Mouse (Mus musculus) spleen, adult 2 months (tissue): ENCODE data around the gene Asb18. TPM values are rescaled to one million over a fixed set of nuclear protein-coding genes. Genes with fewer than 3 reads are reported as not detected.

ENCODE experiments used
- DNase-seq, 2 experiments: peaks; one replicate each; pipeline versions ENCODE4 v3.0.0 to v3.0.0-alpha.2; 2012 to 2021; ENCODE audit warnings: low spot score in 2 of 2, low read depth in 1 of 2
- H3K27ac ChIP-seq: fragments of 200-500 bp; 2 replicates; pipeline ENCODE4 v1.5.1; 2012; ENCODE audit warnings: low read length, inconsistent platforms; ENCODE audit not compliant: insufficient read depth
- H3K27me3 ChIP-seq: fragments of 200-500 bp; 2 replicates; pipeline ENCODE4 v1.6.1; 2012; ENCODE audit warnings: mild to moderate bottlenecking, moderate library complexity, low read length, inconsistent platforms; ENCODE audit not compliant: control insufficient read depth, insufficient read depth
- H3K36me3 ChIP-seq: fragments of 200-500 bp; 2 replicates; pipeline ENCODE4 v1.6.1; 2012; ENCODE audit warnings: mild to moderate bottlenecking, low read length, inconsistent platforms; ENCODE audit not compliant: control insufficient read depth, insufficient read depth
- H3K4me1 ChIP-seq: fragments of 200-500 bp; 2 replicates; pipeline ENCODE4 v1.6.1; 2011; ENCODE audit warnings: inconsistent platforms; ENCODE audit not compliant: control insufficient read depth, insufficient read depth, insufficient read length
- H3K4me3 ChIP-seq: fragments of 200-500 bp; 2 replicates; pipeline ENCODE4 v1.5.1; 2011; ENCODE audit warnings: mild to moderate bottlenecking, inconsistent platforms; ENCODE audit not compliant: insufficient read depth, insufficient read length; ENCODE audit errors: extremely low read depth
- CTCF ChIP-seq: fragments of 200-500 bp; IDR thresholded peaks from 2 replicates; pipeline ENCODE4 v1.5.1; 2011; ENCODE audit warnings: mild to moderate bottlenecking, inconsistent platforms; ENCODE audit not compliant: insufficient read depth, insufficient read length, insufficient replicate concordance; ENCODE audit errors: extremely low read depth
- POLR2A ChIP-seq: fragments of 200-500 bp; IDR thresholded peaks from 2 replicates; pipeline ENCODE4 v1.6.1; 2011; ENCODE audit warnings: low read depth, low read length, inconsistent platforms
- WGBS: fragments of 180-500 bp; shearing (Covaris S2); methylation state at CpG from one replicate; pipeline ENCODE4 v1.1.7; 2018; 5-methylcytosine and 5-hydroxymethylcytosine counted together
- polyA plus RNA-seq: library from polyadenylated mRNA; depleted of rRNA; stranded (reverse); fragments of >200 nt; gene quantifications from 2 replicates; pipeline ENCODE4 v1.2.3, GENCODE M21; 2012

Asb18 gene
- polyA plus RNA-seq, 1 experiment: not detected

DNA sequence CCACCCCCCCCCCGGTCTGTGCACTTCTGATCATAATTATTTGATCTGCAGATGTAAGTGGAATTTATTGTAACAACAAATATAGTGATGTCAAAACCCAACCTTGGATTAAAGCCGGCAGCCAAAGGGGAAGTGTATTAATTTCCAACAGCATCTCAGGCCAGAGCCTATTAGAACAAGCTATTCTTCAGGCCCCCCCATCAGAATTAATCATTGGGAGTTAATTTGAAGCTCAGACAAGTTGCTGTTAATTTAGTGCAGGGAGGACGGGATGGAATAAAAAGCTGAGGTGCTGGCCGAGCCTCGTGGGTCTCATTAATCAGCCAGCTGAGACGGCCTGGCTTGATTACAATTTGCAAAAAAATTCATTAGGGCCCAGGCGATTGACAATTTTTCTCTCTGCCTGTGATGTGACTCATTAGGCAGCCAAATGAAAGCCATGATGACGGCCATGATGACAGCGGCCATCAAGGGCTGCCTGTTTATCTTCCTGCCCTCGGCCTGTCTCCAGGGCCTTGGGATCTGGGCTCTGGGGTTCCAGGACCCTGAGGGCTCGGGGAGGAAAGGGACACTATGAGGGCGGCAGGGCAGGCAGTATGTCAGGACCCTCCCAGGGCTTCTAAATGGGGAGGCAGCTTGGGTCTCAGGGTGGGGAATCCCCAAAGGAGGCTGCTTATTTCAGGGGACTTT, 88.8 kb downstream of the Asb18 start:
- no peak overlapping the region for H3K4me3 ChIP-seq
- peaks cover 6% of the 10 kb centered on the region; the same call in 1 of the 2 replicates for H3K4me1 ChIP-seq
- DNase-seq: no peak
- no peak overlapping the region for H3K27ac ChIP-seq
- peaks cover 7% of the 10 kb centered on the region for H3K27me3 ChIP-seq
- TF ChIP-seq POLR2A (no peak), CTCF (no peak)
- WGBS: 84% methylated on average over 12 of the region's 12 CpGs
- no peaks in the 10 kb centered on the region for H3K36me3 ChIP-seq

DNA sequence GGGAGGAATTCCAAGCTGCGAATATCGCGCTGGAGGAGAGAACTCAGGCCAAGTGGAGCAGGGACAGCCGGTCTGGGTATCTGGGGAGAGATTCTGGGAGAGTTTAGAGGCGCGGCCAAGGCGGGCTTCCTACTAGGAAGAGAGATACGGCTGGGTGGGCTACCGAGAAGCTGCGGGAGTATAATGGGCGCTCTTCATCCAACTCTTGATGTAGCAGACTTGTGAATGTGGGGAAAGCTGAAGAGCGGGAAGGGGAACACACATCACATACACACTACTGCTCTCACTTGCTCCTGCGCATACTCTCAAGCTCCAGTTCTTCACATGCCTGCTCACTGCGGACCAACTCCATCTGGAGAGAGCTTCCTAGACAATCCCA, 90.8 kb downstream of the Asb18 start:
- no peak overlapping the region for H3K27ac ChIP-seq
- no peaks in the 10 kb centered on the region for H3K36me3 ChIP-seq
- no peak for TF ChIP-seq POLR2A
- no peak for TF ChIP-seq CTCF
- H3K4me3 ChIP-seq: no peak overlapping the region
- 37% methylated on average over 14 of the region's 14 CpGs for WGBS
- no peaks in the 10 kb centered on the region for H3K4me1 ChIP-seq
- no peaks in the 10 kb centered on the region; the same call in 1 of the 2 replicates for H3K27me3 ChIP-seq
- DNase-seq: no peak

DNA sequence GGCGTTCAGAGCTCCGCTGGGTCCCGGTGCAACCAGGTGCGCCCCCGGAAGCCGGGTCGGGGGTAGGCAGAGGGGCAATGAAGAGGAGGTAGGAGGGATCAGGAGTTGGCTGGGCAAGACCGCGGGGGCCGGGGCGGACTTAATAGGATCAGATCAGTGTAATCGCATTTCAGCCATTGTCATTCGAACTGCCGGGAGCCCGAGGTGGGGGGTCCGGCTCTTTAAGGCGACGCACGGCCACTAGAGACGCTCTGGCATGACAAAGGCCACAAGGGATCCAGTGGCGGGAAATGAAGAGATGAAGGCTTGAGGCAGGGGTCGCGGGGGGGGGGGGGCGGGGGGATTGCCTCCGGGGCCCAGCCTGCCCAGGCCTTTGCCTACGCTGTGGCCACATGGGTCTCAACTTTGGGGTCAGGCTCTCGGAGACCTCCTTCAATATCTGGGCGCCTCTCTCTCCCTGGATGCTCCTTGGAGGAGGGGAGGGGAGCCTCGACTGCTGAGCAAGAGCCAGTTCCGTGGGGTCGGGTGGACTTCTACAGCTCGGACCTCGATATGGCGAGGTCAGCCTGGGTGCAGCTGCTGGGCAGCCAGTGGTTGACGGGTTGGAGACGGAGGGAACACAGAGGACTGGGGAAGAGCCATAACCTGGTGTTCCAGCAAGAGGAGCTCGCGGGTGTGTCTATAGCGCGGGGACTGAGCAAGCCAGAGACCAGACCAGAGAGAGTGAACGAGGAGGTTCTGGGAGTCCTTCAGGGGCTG, 91.4 kb downstream of the Asb18 start:
- Histone ChIP-seq H3K4me3 (no peak overlapping the region), H3K36me3 (no peaks in the 10 kb centered on the region), H3K27me3 (no peaks in the 10 kb centered on the region; the same call in 1 of the 2 replicates), H3K4me1 (no peaks in the 10 kb centered on the region), H3K27ac (no peak overlapping the region)
- no peak for TF ChIP-seq POLR2A
- no peak for TF ChIP-seq CTCF
- DNase-seq: no peak
- WGBS: 6% methylated on average over 40 of the region's 41 CpGs

DNA sequence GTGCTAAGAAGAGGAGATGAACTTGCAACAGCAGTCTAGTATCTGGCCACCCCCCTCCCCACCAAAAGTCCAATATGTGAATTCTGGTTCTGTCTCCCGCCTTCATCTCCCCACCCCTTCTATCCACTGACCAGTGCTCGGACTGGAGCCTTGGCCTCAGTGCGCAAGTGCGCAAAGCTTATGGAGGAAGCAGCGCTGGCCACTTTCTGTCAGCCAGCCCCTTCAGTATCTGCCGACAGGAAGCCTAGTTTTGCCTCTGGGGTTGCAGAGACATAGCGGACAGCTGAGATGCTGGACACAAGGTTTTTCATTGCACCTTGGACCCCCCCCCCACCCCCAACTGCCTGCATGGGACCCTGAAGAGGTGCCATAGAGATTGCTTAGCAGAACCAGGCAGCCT, 92.2 kb downstream of the Asb18 start:
- no peaks in the 10 kb centered on the region for H3K4me1 ChIP-seq
- no peaks in the 10 kb centered on the region for H3K36me3 ChIP-seq
- no peak overlapping the region for H3K27ac ChIP-seq
- DNase-seq: no peak
- no peaks in the 10 kb centered on the region; the same call in 1 of the 2 replicates for H3K27me3 ChIP-seq
- TF ChIP-seq CTCF (no peak), POLR2A (no peak)
- 13% methylated on average over 7 of the region's 7 CpGs for WGBS
- no peak overlapping the region for H3K4me3 ChIP-seq

DNA sequence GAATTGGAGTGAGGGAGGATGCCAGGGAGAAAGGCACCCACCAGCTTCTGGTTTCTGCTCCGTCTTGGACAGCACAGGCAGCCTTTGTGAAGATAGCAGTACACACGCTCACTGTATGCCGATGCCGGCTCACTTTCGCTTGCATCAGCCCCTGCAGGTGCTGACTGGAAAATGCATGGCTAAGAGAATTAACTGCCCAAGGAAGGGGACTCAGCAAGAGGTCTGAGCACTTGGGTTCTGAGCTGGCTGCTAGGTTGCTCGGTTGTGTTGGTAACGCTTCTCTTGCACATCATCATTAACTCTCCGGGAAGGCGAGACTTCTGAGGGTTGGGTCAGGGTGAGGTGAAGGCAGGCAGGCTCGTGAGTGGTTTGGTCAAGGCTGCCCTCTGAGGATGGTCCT, 92.7 kb downstream of the Asb18 start:
- no peak overlapping the region for H3K4me3 ChIP-seq
- no peaks in the 10 kb centered on the region; the same call in 1 of the 2 replicates for H3K27me3 ChIP-seq
- no peak for DNase-seq
- no peaks in the 10 kb centered on the region for H3K36me3 ChIP-seq
- WGBS: 11% methylated on average over 10 of the region's 10 CpGs
- TF ChIP-seq POLR2A (no peak), CTCF (no peak)
- no peaks in the 10 kb centered on the region for H3K4me1 ChIP-seq
- no peak overlapping the region for H3K27ac ChIP-seq

DNA sequence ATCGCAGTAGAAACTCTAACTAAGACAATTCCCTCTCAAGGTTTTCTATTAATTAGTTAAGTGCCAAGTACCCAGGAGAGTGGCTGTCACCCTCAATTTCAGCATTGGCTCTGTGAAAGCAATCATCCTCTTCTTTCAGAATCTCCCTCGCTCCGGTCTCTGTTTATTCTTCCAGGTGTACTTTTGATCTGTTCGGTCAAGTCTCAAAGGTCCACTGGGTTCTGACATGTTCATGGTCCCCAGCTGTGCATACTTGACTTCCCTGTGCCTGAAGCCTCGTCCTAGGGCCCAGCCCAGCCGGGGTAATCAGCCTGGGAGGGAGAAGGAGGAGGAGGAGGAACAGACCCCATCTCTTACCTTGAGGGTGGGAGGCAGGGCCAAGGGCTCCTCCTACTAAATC, 95.3 kb downstream of the Asb18 start:
- no peaks in the 10 kb centered on the region for H3K36me3 ChIP-seq
- H3K4me3 ChIP-seq: no peak overlapping the region
- H3K27ac ChIP-seq: no peak overlapping the region
- WGBS: 88% methylated on average over 6 of the region's 6 CpGs
- H3K27me3 ChIP-seq: no peaks in the 10 kb centered on the region; the same call in 1 of the 2 replicates
- no peaks in the 10 kb centered on the region for H3K4me1 ChIP-seq
- no peak for DNase-seq
- TF ChIP-seq POLR2A (no peak), CTCF (no peak)

DNA sequence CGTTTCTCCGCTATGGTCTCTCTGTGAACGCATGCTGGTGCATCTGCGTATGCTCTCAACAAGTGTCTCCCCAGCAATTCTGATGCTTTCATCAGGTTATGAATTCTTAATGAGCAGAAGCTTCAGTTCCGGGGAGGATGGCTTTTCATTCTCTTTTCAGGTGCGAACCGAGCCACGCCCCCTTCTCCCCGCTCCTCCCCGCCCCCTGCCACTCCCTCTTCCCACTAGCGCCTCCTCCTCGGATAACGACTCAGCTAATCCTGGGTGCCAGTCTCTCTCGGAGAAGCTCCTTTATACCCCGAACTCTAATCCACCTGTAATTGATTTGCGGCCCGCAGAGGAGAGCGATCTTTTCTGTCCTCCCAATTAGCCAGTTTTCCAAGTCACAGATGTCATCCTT, 96.4 kb downstream of the Asb18 start:
- WGBS: 56% methylated on average over 18 of the region's 18 CpGs
- TF ChIP-seq CTCF: no peak
- TF ChIP-seq POLR2A: no peak
- no peaks in the 10 kb centered on the region for H3K4me1 ChIP-seq
- no peak overlapping the region for H3K27ac ChIP-seq
- no peaks in the 10 kb centered on the region for H3K36me3 ChIP-seq
- H3K27me3 ChIP-seq: no peaks in the 10 kb centered on the region; the same call in 1 of the 2 replicates
- H3K4me3 ChIP-seq: no peak overlapping the region
- DNase-seq: no peak
